Mouse (Mus musculus): ENCODE data around the gene Btnl4. TPM values are rescaled to one million over a fixed set of nuclear protein-coding genes. Genes with fewer than 3 reads are reported as not detected.

The Btnl4 gene
- polyA plus RNA-seq, 1 experiment from 2014 or later = 0.10 TPM

DNA sequence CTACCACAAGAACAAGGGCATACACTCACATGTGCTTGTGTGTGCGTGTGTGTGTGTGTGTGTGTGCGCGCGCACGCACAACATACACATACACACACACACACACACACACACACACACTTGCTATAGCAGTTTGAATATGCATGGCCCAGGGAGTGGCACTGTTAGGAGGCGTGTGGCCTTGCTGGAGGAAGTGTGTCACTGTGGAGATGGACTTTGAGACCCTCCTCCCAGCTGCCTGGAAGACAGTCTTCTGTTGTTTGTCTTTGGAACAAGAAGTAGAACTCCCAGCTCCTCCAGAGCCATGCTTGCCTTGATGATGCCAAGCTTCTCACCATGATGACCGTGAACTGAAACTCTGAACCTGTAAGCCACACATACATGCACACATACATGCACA is 35.1 kb downstream of the Btnl4 start:
- ATAC-seq (no peak), DNase-seq (ENCODE audit: low spot score) (no peak)
- Histone ChIP-seq H3K9me3 (ENCODE audit: low read length) (no peaks in the 10 kb centered on the region), H3K4me3 (ENCODE audit: low read depth, low read length) (no peak overlapping the region), H3K27me3 (replicated peaks; ENCODE audit: insufficient read depth, low read length) (no peaks in the 10 kb centered on the region), H3K27ac (ENCODE audit: low read length) (no peak overlapping the region), H3K9ac (replicated peaks; ENCODE audit: low read depth) (no peak overlapping the region), H3K36me3 (ENCODE audit: insufficient read depth, low read length) (no peaks in the 10 kb centered on the region), H3K4me1 (ENCODE audit: insufficient read depth, low read depth, low read length) (no peaks in the 10 kb centered on the region), H3K4me2 (replicated peaks; ENCODE audit: low read depth, low read length) (no peak overlapping the region)
- TF ChIP-seq EP300 (IDR thresholded peaks at IDR 0.05) = no peak
- TF ChIP-seq CTCF (IDR thresholded peaks at IDR 0.05) = no peak
- WGBS = 87% methylated on average over 7 of the region's 7 CpGs

DNA sequence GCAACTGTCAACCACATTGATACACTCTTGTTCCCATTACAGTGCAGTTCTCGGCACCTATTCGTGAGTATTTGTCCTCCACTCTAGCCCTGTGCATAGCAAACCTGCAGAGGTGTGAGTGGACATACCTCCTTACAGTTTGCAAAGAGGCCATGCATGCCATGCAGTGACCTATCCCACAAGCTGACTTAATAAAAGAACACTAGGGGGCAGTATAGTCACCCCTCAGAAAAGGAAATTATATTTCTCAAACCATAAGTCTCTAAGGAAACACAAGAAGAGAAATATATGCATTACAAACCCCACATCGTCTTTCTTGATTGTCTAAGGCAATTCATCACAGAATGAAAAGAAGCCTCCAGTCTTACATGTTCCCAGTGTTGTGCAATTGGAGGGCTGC is 37.3 kb downstream of the Btnl4 start:
- no peak for ATAC-seq
- no peak overlapping the region for H3K4me2 ChIP-seq (replicated peaks; ENCODE audit: low read depth, low read length)
- H3K27ac ChIP-seq (ENCODE audit: low read length) = no peak overlapping the region
- H3K36me3 ChIP-seq (ENCODE audit: insufficient read depth, low read length) = no peaks in the 10 kb centered on the region
- peak; percentile 76 for DNase-seq (ENCODE audit: low spot score)
- WGBS = 33% methylated on average over 3 of the region's 3 CpGs
- no peak overlapping the region for H3K4me3 ChIP-seq (ENCODE audit: low read depth, low read length)
- TF ChIP-seq CTCF (IDR thresholded peaks at IDR 0.05) = peak; percentile 72
- TF ChIP-seq EP300 (IDR thresholded peaks at IDR 0.05) = no peak
- no peaks in the 10 kb centered on the region for H3K27me3 ChIP-seq (replicated peaks; ENCODE audit: insufficient read depth, low read length)
- no peaks in the 10 kb centered on the region for H3K4me1 ChIP-seq (ENCODE audit: insufficient read depth, low read depth, low read length)
- no peaks in the 10 kb centered on the region for H3K9me3 ChIP-seq (ENCODE audit: low read length)
- H3K9ac ChIP-seq (replicated peaks; ENCODE audit: low read depth) = no peak overlapping the region

DNA sequence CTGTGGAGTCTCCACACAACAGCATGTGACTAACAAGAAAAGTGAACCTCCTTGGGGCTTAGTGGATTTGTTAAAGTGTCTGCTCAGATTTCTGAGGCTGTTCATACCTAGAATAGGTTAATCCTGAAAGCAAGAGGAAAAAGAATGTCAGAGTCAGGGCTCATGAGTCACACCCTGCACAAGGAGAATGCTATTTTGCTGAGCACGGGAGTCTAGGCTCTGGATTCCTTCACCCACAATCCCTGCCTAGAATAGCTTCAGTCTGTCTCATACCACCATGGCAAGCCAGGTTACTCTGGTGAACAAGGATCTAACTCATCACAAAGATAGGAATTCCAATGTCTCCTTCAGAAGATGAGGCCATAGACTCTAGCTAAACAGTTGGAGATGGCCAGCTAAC is 38.5 kb downstream of the Btnl4 start:
- ATAC-seq (no peak), DNase-seq (ENCODE audit: low spot score) (no peak)
- WGBS = 45% methylated on average over 1 of the region's 1 CpGs
- Histone ChIP-seq H3K27ac (ENCODE audit: low read length) (no peak overlapping the region), H3K4me2 (replicated peaks; ENCODE audit: low read depth, low read length) (no peak overlapping the region), H3K9ac (replicated peaks; ENCODE audit: low read depth) (no peak overlapping the region), H3K27me3 (replicated peaks; ENCODE audit: insufficient read depth, low read length) (no peaks in the 10 kb centered on the region), H3K36me3 (ENCODE audit: insufficient read depth, low read length) (no peaks in the 10 kb centered on the region), H3K9me3 (ENCODE audit: low read length) (no peaks in the 10 kb centered on the region), H3K4me1 (ENCODE audit: insufficient read depth, low read depth, low read length) (no peaks in the 10 kb centered on the region), H3K4me3 (ENCODE audit: low read depth, low read length) (no peak overlapping the region)
- TF ChIP-seq EP300 (IDR thresholded peaks at IDR 0.05) (no peak), CTCF (IDR thresholded peaks at IDR 0.05) (no peak)

DNA sequence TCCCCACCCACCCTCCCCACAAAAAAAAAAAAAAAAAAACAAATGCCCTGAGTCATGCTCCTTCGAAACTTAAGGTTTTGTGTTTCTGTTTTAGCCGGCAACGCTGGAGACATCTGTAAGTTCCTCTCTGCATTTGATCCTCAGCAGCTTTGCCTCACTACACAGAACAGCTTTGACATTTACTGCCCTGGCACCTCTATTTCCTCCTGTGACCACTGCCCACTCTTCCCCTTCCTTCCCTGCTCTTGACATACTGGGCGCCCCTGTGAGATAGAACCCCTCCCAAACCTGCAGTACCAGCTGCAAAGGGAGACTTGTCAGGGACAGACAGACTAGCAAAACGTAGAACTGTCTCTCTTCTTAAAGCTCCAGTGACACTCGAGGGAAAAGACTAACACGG is 39.5 kb downstream of the Btnl4 start:
- no peaks in the 10 kb centered on the region for H3K4me1 ChIP-seq (ENCODE audit: insufficient read depth, low read depth, low read length)
- H3K27ac ChIP-seq (ENCODE audit: low read length) = no peak overlapping the region
- no peaks in the 10 kb centered on the region for H3K9me3 ChIP-seq (ENCODE audit: low read length)
- no peaks in the 10 kb centered on the region for H3K27me3 ChIP-seq (replicated peaks; ENCODE audit: insufficient read depth, low read length)
- no peaks in the 10 kb centered on the region for H3K36me3 ChIP-seq (ENCODE audit: insufficient read depth, low read length)
- ATAC-seq (no peak), DNase-seq (ENCODE audit: low spot score) (peak; percentile 4)
- no peak overlapping the region for H3K4me3 ChIP-seq (ENCODE audit: low read depth, low read length)
- no peak overlapping the region for H3K4me2 ChIP-seq (replicated peaks; ENCODE audit: low read depth, low read length)
- TF ChIP-seq CTCF (IDR thresholded peaks at IDR 0.05) (no peak), EP300 (IDR thresholded peaks at IDR 0.05) (no peak)
- WGBS = 45% methylated on average over 7 of the region's 7 CpGs
- no peak overlapping the region for H3K9ac ChIP-seq (replicated peaks; ENCODE audit: low read depth)

DNA sequence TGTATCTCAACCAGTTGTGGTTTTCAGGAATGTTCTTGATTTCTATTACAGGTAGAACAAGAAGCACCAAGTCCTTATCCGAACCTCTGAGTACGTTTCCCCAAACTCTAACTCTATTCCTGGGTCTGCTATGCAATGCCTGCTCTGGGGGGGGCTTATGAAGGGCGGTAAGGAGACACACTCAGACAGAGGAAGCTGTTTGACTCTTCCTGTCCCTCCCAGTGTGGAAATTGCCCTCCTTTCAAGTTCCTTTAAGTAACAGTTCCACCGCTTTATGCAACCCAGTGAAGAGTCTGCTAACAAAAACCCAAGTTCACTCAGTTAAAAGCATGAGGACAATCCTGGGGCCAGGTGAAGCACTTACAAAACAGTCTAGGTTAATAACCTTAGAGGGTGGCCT is 40.0 kb downstream of the Btnl4 start:
- H3K27me3 ChIP-seq (replicated peaks; ENCODE audit: insufficient read depth, low read length) = no peaks in the 10 kb centered on the region
- H3K4me2 ChIP-seq (replicated peaks; ENCODE audit: low read depth, low read length) = no peak overlapping the region
- H3K36me3 ChIP-seq (ENCODE audit: insufficient read depth, low read length) = no peaks in the 10 kb centered on the region
- H3K4me3 ChIP-seq (ENCODE audit: low read depth, low read length) = no peak overlapping the region
- H3K9me3 ChIP-seq (ENCODE audit: low read length) = no peaks in the 10 kb centered on the region
- no peak for TF ChIP-seq CTCF (IDR thresholded peaks at IDR 0.05)
- TF ChIP-seq EP300 (IDR thresholded peaks at IDR 0.05) = no peak
- ATAC-seq = no peak
- no peak overlapping the region for H3K27ac ChIP-seq (ENCODE audit: low read length)
- WGBS = 39% methylated on average over 4 of the region's 4 CpGs
- DNase-seq (ENCODE audit: low spot score) = peak; percentile 19
- no peak overlapping the region for H3K9ac ChIP-seq (replicated peaks; ENCODE audit: low read depth)
- no peaks in the 10 kb centered on the region for H3K4me1 ChIP-seq (ENCODE audit: insufficient read depth, low read depth, low read length)

DNA sequence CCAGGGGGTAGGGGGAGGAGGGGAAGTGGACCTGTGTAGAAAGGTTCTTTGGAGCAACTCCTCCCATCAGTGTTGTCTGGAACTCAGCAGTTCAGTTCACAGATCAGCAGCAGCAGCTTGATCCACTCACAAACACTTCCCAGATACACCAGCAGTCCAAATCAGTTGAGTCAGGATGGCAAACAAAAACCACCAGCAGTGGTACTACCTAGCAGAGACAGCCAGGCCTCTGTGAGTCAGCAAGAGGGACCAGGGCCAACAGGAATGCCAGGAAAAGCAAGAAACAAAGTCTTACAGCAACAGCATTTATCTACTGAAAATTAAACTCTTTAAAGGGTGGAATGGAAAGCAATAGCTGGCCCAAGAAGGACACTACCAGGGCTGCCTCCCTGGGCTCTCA is 49.5 kb downstream of the Btnl4 start:
- Histone ChIP-seq H3K4me3 (ENCODE audit: low read depth, low read length) (no peak overlapping the region), H3K9me3 (ENCODE audit: low read length) (no peaks in the 10 kb centered on the region), H3K27ac (ENCODE audit: low read length) (no peak overlapping the region), H3K27me3 (replicated peaks; ENCODE audit: insufficient read depth, low read length) (no peaks in the 10 kb centered on the region), H3K4me1 (ENCODE audit: insufficient read depth, low read depth, low read length) (no peaks in the 10 kb centered on the region), H3K4me2 (replicated peaks; ENCODE audit: low read depth, low read length) (no peak overlapping the region), H3K36me3 (ENCODE audit: insufficient read depth, low read length) (no peaks in the 10 kb centered on the region), H3K9ac (replicated peaks; ENCODE audit: low read depth) (no peak overlapping the region)
- DNase-seq (ENCODE audit: low spot score) (no peak), ATAC-seq (no peak)
- no peak for TF ChIP-seq CTCF (IDR thresholded peaks at IDR 0.05)
- TF ChIP-seq EP300 (IDR thresholded peaks at IDR 0.05) = no peak

DNA sequence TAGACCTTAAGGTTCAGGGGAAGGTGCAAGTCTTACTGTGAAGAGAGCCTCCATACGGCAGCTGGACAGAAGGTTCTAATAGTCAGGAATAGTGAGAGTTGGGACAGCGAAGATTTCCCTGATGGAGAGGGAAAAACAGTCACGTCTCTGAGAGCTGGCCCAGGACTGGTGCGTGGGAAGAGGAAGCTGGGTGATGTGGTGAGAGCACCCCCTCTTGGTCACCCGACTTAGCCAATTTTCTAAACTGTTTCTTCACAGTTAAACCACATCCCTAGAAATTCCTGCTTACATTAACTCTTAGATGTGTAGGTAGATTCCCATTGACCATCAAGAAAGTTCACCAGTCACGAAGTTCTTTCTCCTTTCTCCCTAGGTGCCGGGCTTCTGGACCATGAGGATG is 57.1 kb downstream of the Btnl4 start:
- Histone ChIP-seq H3K9me3 (ENCODE audit: low read length) (no peaks in the 10 kb centered on the region), H3K4me1 (ENCODE audit: insufficient read depth, low read depth, low read length) (no peaks in the 10 kb centered on the region), H3K27ac (ENCODE audit: low read length) (no peak overlapping the region), H3K9ac (replicated peaks; ENCODE audit: low read depth) (no peak overlapping the region), H3K27me3 (replicated peaks; ENCODE audit: insufficient read depth, low read length) (no peaks in the 10 kb centered on the region), H3K4me3 (ENCODE audit: low read depth, low read length) (no peak overlapping the region), H3K36me3 (ENCODE audit: insufficient read depth, low read length) (no peaks in the 10 kb centered on the region), H3K4me2 (replicated peaks; ENCODE audit: low read depth, low read length) (no peak overlapping the region)
- 63% methylated on average over 7 of the region's 7 CpGs for WGBS
- ATAC-seq (no peak), DNase-seq (ENCODE audit: low spot score) (no peak)
- TF ChIP-seq CTCF (IDR thresholded peaks at IDR 0.05) (no peak), EP300 (IDR thresholded peaks at IDR 0.05) (no peak)

Other genes starting within 250 kb of the Btnl4 start
- gene H2-Ob, start 238.4 kb downstream of the Btnl4 start, polyA plus RNA-seq (2015; fragmentation: Nextera tagmentation; extraction: Ambion mirVana) = 0.43 and 1.2 TPM in 2 replicates
- gene H2-Ab1, start 219.6 kb downstream of the Btnl4 start, polyA plus RNA-seq (2015; fragmentation: Nextera tagmentation; extraction: Ambion mirVana) = 17.8 and 19.2 TPM in 2 replicates
- gene H2-Aa, start 189.5 kb downstream of the Btnl4 start, polyA plus RNA-seq (2015; fragmentation: Nextera tagmentation; extraction: Ambion mirVana) = 15.8 and 20.6 TPM in 2 replicates
- 11.9 and 12.6 TPM in 2 replicates for gene H2-Eb1, start 171.5 kb downstream of the Btnl4 start, polyA plus RNA-seq (2015; fragmentation: Nextera tagmentation; extraction: Ambion mirVana)
- gene H2-Eb2, start 151.7 kb downstream of the Btnl4 start, polyA plus RNA-seq (2015; fragmentation: Nextera tagmentation; extraction: Ambion mirVana) = not detected in 2 replicates
- gene Btnl2, start 122.5 kb downstream of the Btnl4 start, polyA plus RNA-seq (2015; fragmentation: Nextera tagmentation; extraction: Ambion mirVana) = 0.07 TPM in 1 of 2 replicates, not detected in the other
- not detected in 2 replicates for gene Btnl1, start 100.2 kb downstream of the Btnl4 start, polyA plus RNA-seq (2015; fragmentation: Nextera tagmentation; extraction: Ambion mirVana)
- gene BC051142, start 78.5 kb downstream of the Btnl4 start, polyA plus RNA-seq (2015; fragmentation: Nextera tagmentation; extraction: Ambion mirVana) = 0.24 and 0.74 TPM in 2 replicates
- 0.11 TPM in 1 of 2 replicates, not detected in the other for gene Btnl6, start 40.0 kb upstream of the Btnl4 start, polyA plus RNA-seq (2015; fragmentation: Nextera tagmentation; extraction: Ambion mirVana)
- gene Notch4, start 87.0 kb upstream of the Btnl4 start, polyA plus RNA-seq (2015; fragmentation: Nextera tagmentation; extraction: Ambion mirVana) = 21.1 and 24.8 TPM in 2 replicates
- 34.7 and 41.0 TPM in 2 replicates for gene Gpsm3, start 112.5 kb upstream of the Btnl4 start, polyA plus RNA-seq (2015; fragmentation: Nextera tagmentation; extraction: Ambion mirVana)
- gene Pbx2, start 113.9 kb upstream of the Btnl4 start, polyA plus RNA-seq (2015; fragmentation: Nextera tagmentation; extraction: Ambion mirVana) = 15.0 and 15.6 TPM in 2 replicates
- gene Ager, start 120.5 kb upstream of the Btnl4 start, polyA plus RNA-seq (2015; fragmentation: Nextera tagmentation; extraction: Ambion mirVana) = 3,782 and 4,046 TPM in 2 replicates
- 81.5 and 84.1 TPM in 2 replicates for gene Rnf5, start 126.4 kb upstream of the Btnl4 start, polyA plus RNA-seq (2015; fragmentation: Nextera tagmentation; extraction: Ambion mirVana)
- gene Agpat1, start 126.9 kb upstream of the Btnl4 start, polyA plus RNA-seq (2015; fragmentation: Nextera tagmentation; extraction: Ambion mirVana) = 35.7 and 40.0 TPM in 2 replicates
- gene Egfl8, start 138.7 kb upstream of the Btnl4 start, polyA plus RNA-seq (2015; fragmentation: Nextera tagmentation; extraction: Ambion mirVana) = 4.4 and 5.2 TPM in 2 replicates
- gene Ppt2, start 151.2 kb upstream of the Btnl4 start, polyA plus RNA-seq (2015; fragmentation: Nextera tagmentation; extraction: Ambion mirVana) = 22.4 and 24.9 TPM in 2 replicates
- 0.27 and 0.29 TPM in 2 replicates for gene Prrt1, start 152.2 kb upstream of the Btnl4 start, polyA plus RNA-seq (2015; fragmentation: Nextera tagmentation; extraction: Ambion mirVana)
- gene Fkbpl, start 167.4 kb upstream of the Btnl4 start, polyA plus RNA-seq (2015; fragmentation: Nextera tagmentation; extraction: Ambion mirVana) = 12.2 and 14.5 TPM in 2 replicates
- 42.5 and 47.3 TPM in 2 replicates for gene Atf6b, start 169.8 kb upstream of the Btnl4 start, polyA plus RNA-seq (2015; fragmentation: Nextera tagmentation; extraction: Ambion mirVana)
- gene Tnxb, start 193.2 kb upstream of the Btnl4 start, polyA plus RNA-seq (2015; fragmentation: Nextera tagmentation; extraction: Ambion mirVana) = 0.85 and 0.99 TPM in 2 replicates

Data from lung, postnatal 0 days (tissue).